Mouse (Mus musculus): ENCODE results near the gene Gm20854. TPM values are rescaled to one million over a fixed set of nuclear protein-coding genes. Genes with fewer than 3 reads are reported as not detected.
"Not testable (repeated sequence)": the region's sequence is repeated elsewhere in the genome, so short reads cannot be mapped to it uniquely, and the experiment has no call there.

Gene Gm20854
- polyA plus RNA-seq (2016; fragmentation: Nextera tagmentation; extraction: Ambion mirVana): not detected in 2 replicates

DNA sequence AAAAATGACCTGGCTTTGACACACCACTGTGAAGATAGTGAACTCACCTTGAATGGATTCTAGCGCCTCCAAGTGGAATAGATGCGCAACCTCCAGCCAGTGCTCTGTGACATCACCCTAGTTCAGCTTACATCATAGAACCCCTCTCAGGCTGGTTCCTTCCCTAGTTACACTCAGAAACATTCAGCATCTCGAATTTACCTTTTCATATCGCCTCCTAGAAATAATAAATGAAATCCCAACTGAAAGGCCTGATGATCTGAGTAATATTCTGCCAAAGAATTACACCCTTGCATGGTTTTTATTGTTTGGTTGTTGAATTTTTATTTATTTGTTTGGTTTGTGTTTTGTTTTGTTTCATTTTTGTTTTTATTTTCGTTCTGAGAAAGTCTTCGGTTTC is at the start of gene Gm20854:
Gm20854 (minus strand) TSS at position 101 of the 400 bp plus-strand sequence.
- WGBS: no CpG with 5 or more reads among the region's 6 CpGs

More for the DNA sequence above, at the start of gene Gm20854:
- H3K4me1 ChIP-seq; H3K27ac ChIP-seq; DNase-seq (ENCODE audit: low spot score); H3K27me3 ChIP-seq (ENCODE audit: insufficient read depth, poor library complexity, severe bottlenecking); H3K9me3 ChIP-seq; H3K36me3 ChIP-seq; H3K4me3 ChIP-seq: not testable (repeated sequence)

Measured in heart, embryonic 10.5 days (tissue).